Mouse (Mus musculus) heart, embryonic 11.5 days (tissue): ENCODE results near the gene Ubtd2. TPM values are rescaled to one million over a fixed set of nuclear protein-coding genes. Genes with fewer than 3 reads are reported as not detected.
A peak's percentile ranks its signal among the peaks of the same experiment; 100 is the strongest.

Experiments
- ATAC-seq: fragments of 200-750 bp; cut with Nextera tagmentation; replicated peaks from 2 replicates; pipeline ENCODE4 v1.8.0; 2017; ENCODE audit warnings: moderate library complexity; ENCODE audit not compliant: insufficient number of reproducible peaks, low FRiP score, low TSS enrichment
- H3K27ac ChIP-seq: fragments of 300-500 bp; sonication (generic); 2 replicates; pipeline ENCODE4 v1.5.1; 2014; ENCODE audit warnings: mild to moderate bottlenecking, low read depth, low read length
- H3K27me3 ChIP-seq: fragments of 300-500 bp; sonication (generic); 2 replicates; pipeline ENCODE4 v1.6.1; 2014; ENCODE audit warnings: mild to moderate bottlenecking, low read length, mixed read lengths; ENCODE audit not compliant: control insufficient read depth, insufficient read depth
- H3K36me3 ChIP-seq: fragments of 300-500 bp; sonication (generic); 2 replicates; pipeline ENCODE4 v1.6.1; 2014; ENCODE audit warnings: mild to moderate bottlenecking, low read length, moderate library complexity, mixed read lengths; ENCODE audit not compliant: control insufficient read depth, insufficient read depth
- H3K4me1 ChIP-seq: fragments of 300-500 bp; sonication (generic); 2 replicates; pipeline ENCODE4 v1.6.1; 2014; ENCODE audit warnings: low read length; ENCODE audit not compliant: control insufficient read depth, insufficient read depth
- H3K4me2 ChIP-seq: fragments of 300-500 bp; sonication (generic); 2 replicates; pipeline ENCODE4 v1.6.1; 2014; ENCODE audit warnings: mild to moderate bottlenecking, moderate library complexity
- H3K4me3 ChIP-seq: fragments of 300-500 bp; sonication (generic); 2 replicates; pipeline ENCODE4 v1.5.1; 2014; ENCODE audit warnings: low read depth, low read length
- H3K9ac ChIP-seq: fragments of 300-500 bp; sonication (generic); 2 replicates; pipeline ENCODE4 v1.6.1; 2014; ENCODE audit warnings: mild to moderate bottlenecking, low read depth, low read length, moderate library complexity
- H3K9me3 ChIP-seq: fragments of 300-500 bp; sonication (generic); replicated peaks from 2 replicates; pipeline ENCODE4 v1.6.1; 2016; ENCODE audit warnings: low read length; ENCODE audit not compliant: control insufficient read depth
- WGBS: fragments of 180-500 bp; shearing (Covaris S2); extraction: QIAGEN DNeasy Blood & Tissue Kit; methylation state at CpG from one replicate; pipeline ENCODE4 v1.1.7; 2014; ENCODE audit not compliant: insufficient replicate concordance; 5-methylcytosine and 5-hydroxymethylcytosine counted together
- polyA plus RNA-seq: library from polyadenylated mRNA; unstranded; fragments of >200 nt; fragmentation: Nextera tagmentation; extraction: Ambion mirVana; gene quantifications from 2 replicates; pipeline ENCODE4 v1.2.1, GENCODE M21; 2014

Gene Ubtd2
- polyA plus RNA-seq, 1 experiment from 2014 or later = 34.7 TPM

DNA sequence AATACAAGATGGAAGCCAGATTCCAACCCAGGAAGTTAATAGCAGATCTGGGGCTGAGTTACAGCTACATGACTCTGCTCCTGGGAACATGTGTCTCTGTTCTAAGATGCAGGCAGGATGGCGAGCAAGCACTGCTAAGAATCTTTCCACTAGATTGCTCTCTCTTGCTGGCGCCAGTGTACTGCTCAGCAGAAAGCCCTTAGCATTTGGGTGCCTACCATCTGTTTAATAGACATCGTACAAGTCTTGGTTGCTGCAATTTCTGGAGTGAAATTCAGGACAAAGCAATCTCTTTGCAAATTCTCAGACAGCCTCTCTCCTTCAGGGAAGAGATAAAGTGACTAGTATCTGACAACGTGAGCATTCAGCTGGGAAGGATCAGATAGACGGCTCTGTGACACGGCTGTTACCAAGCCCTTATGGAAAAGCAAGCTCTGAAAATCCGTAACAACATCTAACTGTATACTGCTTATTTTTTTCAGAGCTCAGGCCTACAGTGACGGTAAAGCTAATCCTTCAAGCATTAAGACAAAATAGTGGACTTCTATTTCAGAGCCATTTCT is 1.7 kb upstream of the Ubtd2 start:
- Histone ChIP-seq H3K4me1 (peaks cover 3% of the 10 kb centered on the region; the same call in 1 of the 2 replicates), H3K27me3 (no peaks in the 10 kb centered on the region), H3K9me3 (no peaks in the 10 kb centered on the region), H3K9ac (no peak overlapping the region), H3K4me2 (0 out of 2 replicates have a peak overlapping the region, but pooled peaks have one; percentile 9), H3K27ac (no peak overlapping the region), H3K36me3 (no peaks in the 10 kb centered on the region), H3K4me3 (no peak overlapping the region)
- ATAC-seq = no peak
- WGBS = 43% methylated on average over 8 of the region's 8 CpGs

DNA sequence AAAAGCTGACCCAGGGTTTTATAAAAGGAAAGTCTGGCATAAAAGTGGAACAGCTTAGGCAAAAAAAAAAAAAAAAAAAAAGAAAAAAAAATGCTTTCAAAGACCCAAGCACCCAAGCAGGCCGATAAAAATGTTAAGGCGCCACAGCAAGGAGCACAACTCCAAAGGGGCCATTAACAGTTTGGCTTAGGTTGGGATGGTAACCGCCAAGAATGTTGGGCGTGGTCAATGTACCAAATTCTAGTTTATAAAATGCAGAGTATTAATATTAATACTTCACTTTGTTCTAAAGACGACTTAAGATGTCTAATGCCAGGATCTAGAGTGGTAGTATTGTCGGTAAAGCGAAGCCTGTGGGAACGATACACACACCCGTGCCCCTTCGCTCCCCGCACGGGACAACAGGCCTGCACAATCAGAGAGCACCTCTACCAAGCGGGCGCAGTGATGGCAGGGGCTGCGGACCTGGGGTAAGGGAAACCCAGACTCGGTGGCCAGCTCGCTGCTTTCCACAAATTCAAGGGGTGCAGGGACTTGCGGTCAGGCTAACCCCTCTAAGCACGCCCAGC is 855 bp upstream of the Ubtd2 start:
- Histone ChIP-seq H3K27ac (peak overlapping the region; percentile 96), H3K9ac (peak overlapping the region; percentile 95), H3K36me3 (no peaks in the 10 kb centered on the region), H3K27me3 (no peaks in the 10 kb centered on the region), H3K9me3 (no peaks in the 10 kb centered on the region), H3K4me3 (peak overlapping the region; percentile 90), H3K4me1 (peaks cover 3% of the 10 kb centered on the region; the same call in 1 of the 2 replicates), H3K4me2 (peak overlapping the region; percentile 98)
- ATAC-seq = no peak
- WGBS = 2% methylated on average over 19 of the region's 19 CpGs

DNA sequence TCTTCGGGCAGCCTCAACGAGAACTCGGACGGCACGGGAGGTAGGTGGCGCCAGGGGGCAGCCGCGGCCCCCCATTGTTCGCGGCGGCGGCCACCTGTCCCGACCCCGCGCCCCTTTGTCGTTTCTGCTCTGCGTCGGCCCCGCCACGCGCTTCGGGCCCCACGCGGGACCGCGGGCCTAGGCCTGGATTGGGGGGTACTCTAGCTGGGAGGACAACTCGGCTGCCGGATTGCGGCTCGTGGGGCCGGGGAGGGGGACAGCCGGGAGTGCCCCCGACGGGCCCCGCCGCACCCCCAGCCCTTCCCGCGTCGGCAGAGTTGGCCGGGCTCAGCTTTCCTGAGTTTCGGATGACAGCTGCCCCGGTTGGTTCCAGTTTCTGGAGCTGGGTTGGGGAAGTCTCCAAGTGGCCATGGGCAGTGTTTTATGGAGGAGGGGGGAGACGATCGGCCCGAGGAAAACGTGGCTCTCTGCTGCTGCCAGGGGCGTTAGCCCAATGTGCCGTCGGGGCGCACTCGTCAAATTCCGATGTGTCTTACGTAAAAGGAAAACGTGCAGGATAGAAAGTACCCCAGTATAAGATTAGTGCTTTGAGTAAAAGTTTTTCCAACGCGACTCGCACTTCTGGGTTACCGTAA is 454 bp downstream of the Ubtd2 start:
- WGBS = under 1% methylated on average over 58 of the region's 58 CpGs
- H3K4me2 ChIP-seq = peak overlapping the region; percentile 98
- H3K27ac ChIP-seq = peak overlapping the region; percentile 96
- H3K9ac ChIP-seq = peak overlapping the region; percentile 95
- H3K27me3 ChIP-seq = no peaks in the 10 kb centered on the region
- peak overlapping the region; percentile 90 for H3K4me3 ChIP-seq
- 0 out of 2 replicates have a peak, but pooled peaks have one; percentile 1 for ATAC-seq
- H3K36me3 ChIP-seq = no peaks in the 10 kb centered on the region
- no peaks in the 10 kb centered on the region for H3K9me3 ChIP-seq
- H3K4me1 ChIP-seq = peaks cover 3% of the 10 kb centered on the region; the same call in 1 of the 2 replicates

DNA sequence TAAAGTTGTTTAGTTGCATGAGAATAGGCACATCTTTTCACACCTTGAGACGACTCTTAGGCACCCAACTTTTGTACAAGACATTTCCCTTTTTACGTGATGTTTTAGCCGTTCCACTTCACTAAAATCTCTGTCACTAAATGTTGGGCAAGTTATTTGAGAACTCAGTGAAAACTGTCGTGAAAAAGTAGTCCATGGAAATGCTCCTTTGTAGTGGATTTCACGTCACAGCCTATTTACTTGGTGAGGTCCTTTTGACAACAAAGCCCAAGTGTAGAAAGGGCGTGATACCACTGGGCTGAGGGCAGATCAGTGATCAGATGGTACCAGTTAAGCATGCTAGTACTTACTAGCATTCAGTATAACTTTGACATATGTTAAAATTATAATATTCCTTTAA is 1.2 kb downstream of the Ubtd2 start:
- no peaks in the 10 kb centered on the region for H3K9me3 ChIP-seq
- no peaks in the 10 kb centered on the region for H3K36me3 ChIP-seq
- WGBS = 15% methylated on average over 6 of the region's 6 CpGs
- H3K27me3 ChIP-seq = no peaks in the 10 kb centered on the region
- H3K9ac ChIP-seq = peak overlapping the region; percentile 95
- H3K4me1 ChIP-seq = peaks cover 3% of the 10 kb centered on the region; the same call in 1 of the 2 replicates
- H3K4me2 ChIP-seq = peak overlapping the region; percentile 98
- no peak for ATAC-seq
- H3K4me3 ChIP-seq = peak overlapping the region; percentile 90
- no peak overlapping the region for H3K27ac ChIP-seq

DNA sequence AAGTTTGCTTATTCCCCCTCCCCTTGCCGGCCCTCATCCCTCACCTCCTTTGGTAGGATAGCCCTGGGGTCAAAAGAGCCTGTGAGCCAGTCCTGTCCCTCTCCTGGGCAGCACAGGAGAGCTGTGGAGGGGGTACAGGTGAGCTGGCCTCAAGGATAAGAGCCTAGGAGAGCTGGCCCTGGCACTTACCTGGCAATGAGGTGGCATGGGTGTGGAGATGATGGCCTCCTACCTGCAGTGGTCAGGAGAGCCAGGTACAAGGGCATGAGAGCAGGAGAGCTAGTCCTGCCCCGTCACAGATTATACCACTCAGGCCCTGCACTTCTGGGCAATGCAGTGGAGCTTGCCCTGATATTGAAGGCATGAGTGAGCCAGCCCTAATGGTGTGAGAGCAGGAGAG is 9.1 kb downstream of the Ubtd2 start:
- H3K9me3 ChIP-seq = no peaks in the 10 kb centered on the region
- H3K9ac ChIP-seq = no peak overlapping the region
- no peaks in the 10 kb centered on the region for H3K27me3 ChIP-seq
- no peaks in the 10 kb centered on the region for H3K4me1 ChIP-seq
- WGBS = 83% methylated on average over 2 of the region's 2 CpGs
- H3K36me3 ChIP-seq = no peaks in the 10 kb centered on the region
- ATAC-seq = no peak
- H3K27ac ChIP-seq = no peak overlapping the region
- H3K4me3 ChIP-seq = no peak overlapping the region
- H3K4me2 ChIP-seq = no peak overlapping the region

DNA sequence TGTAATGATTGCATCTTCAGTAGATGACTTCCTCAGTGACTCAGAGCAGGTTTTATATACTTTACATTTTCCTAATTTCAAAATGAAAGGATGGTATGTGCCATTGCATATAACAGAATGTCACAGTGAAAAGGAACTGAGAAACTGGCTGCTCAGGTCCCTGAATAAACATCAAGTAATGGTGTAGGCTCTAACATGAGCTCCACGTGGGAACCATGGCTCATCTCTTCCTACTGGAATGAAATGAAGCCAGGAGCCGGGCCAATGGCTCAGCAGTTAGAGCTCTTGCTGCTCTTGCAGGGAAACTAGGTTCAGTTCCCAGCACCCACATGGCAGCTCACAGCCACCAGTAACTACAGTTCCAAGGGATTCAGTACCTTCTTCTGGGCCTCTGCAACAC is 16.8 kb downstream of the Ubtd2 start:
- Histone ChIP-seq H3K27me3 (no peaks in the 10 kb centered on the region), H3K9me3 (no peaks in the 10 kb centered on the region), H3K36me3 (no peaks in the 10 kb centered on the region), H3K9ac (no peak overlapping the region), H3K4me2 (no peak overlapping the region), H3K4me3 (no peak overlapping the region), H3K27ac (no peak overlapping the region), H3K4me1 (no peaks in the 10 kb centered on the region)
- WGBS = 66% methylated on average over 2 of the region's 2 CpGs
- no peak for ATAC-seq

DNA sequence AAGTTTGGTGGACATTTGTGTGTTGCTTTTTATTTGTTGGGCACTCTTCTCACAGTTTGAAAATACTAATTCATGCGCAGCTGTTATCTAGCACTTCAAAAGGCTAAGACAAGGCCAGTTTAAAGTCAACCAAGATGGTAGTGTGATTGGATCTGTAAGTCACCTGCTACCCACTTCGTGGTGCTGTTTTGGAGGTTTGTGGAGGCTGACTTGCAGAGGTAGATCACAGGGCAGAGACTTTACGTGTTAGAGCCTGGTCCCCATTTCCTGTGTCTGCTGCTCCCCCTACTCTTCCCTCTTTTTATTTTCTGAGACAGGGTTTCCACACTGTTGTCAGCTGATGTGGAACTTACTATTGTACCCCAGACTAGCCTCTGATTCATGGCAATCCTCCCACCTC is 19.6 kb downstream of the Ubtd2 start:
- no peak overlapping the region for H3K27ac ChIP-seq
- H3K27me3 ChIP-seq = no peaks in the 10 kb centered on the region
- no peak overlapping the region for H3K4me3 ChIP-seq
- no peak for ATAC-seq
- H3K9me3 ChIP-seq = no peaks in the 10 kb centered on the region
- no peaks in the 10 kb centered on the region for H3K36me3 ChIP-seq
- no peak overlapping the region for H3K9ac ChIP-seq
- 77% methylated on average over 3 of the region's 3 CpGs for WGBS
- no peak overlapping the region for H3K4me2 ChIP-seq
- no peaks in the 10 kb centered on the region for H3K4me1 ChIP-seq

DNA sequence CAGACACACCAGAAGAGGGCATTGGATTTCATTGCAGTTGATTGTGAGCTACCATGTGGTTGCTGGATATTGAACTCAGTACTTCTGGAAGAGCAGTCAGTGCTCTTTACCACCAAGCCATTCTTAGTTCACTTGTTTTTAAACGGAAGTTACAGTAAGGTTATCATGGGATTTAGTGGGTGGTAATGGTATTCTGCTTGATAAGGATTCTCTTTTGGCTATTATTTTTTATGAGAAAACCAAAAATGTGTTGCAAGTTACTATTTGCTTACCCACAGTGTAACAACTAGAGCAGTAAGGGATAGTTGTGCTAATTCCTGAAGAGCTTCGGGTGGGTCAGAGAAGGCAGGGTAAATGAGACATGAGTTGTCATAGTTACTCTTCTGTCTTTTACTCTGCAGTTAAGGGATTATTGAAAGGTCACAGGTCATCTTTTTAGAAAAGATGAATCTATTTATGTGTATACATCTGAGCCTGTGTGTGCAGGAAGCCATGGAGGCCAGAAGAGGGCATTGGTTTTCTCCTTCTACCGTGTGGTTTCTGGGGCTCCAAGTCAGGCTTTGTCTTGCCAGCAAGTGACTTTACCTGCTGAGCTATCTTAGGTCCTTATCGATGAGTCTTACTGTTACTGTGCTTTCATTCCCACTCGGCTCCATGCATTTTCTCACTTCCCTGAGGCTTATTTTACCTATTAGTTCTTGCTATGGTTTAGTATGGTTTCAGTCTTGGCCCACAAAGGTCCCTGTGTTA is 20.5 kb downstream of the Ubtd2 start:
- 71% methylated on average over 5 of the region's 5 CpGs for WGBS

More for the DNA sequence above, 20.5 kb downstream of the Ubtd2 start:
- no peaks in the 10 kb centered on the region for H3K27me3 ChIP-seq
- H3K4me2 ChIP-seq = no peak overlapping the region
- no peak for ATAC-seq
- no peak overlapping the region for H3K27ac ChIP-seq
- H3K36me3 ChIP-seq = no peaks in the 10 kb centered on the region
- no peak overlapping the region for H3K4me3 ChIP-seq
- H3K9ac ChIP-seq = no peak overlapping the region
- no peaks in the 10 kb centered on the region for H3K4me1 ChIP-seq
- no peaks in the 10 kb centered on the region for H3K9me3 ChIP-seq
